Mouse (Mus musculus): Measurements from ENCODE around the gene Ifnab.

DNA sequence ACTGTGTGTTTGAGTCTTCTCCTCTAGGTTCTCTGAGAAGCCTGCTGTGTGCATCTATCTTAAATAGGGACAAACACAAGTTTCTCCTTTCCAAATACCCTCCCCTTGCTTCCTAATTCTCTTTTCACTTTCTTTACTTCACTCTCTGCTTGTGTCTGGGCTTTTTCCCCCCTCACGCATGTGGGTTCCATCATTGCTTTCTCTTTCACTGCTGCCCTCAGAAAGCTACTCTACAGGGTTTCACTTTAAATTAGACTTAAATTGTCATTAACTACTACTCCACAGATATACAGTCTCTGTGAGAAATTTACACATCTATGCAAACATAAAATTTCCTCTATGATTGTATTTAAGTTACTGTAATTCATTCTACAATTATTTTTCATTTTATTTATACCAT is 7.3 kb downstream of the Ifnab start, which contains the start of gene Ifna2:
- no peak for TF ChIP-seq POLR2A (IDR thresholded peaks at IDR 0.05; ENCODE audit: borderline replicate concordance, extremely low read depth, insufficient read depth, insufficient read length, poor library complexity, severe bottlenecking)
- TF ChIP-seq CTCF (IDR thresholded peaks at IDR 0.05; ENCODE audit: borderline replicate concordance, extremely low read depth, insufficient read depth, insufficient read length), result no peak
